Mouse (Mus musculus): ENCODE measurements at regions not wholly inside any gene's neighbourhood (a gene's known extent, or its start where the extent isn't known, plus 50 kb on each side); places are given as distances from the start of the nearest gene placed in this dataset.

- TF ChIP-seq POLR2A (IDR thresholded peaks at IDR 0.05; ENCODE audit: insufficient read depth, low read depth, low read length) (no peak), CTCF (IDR thresholded peaks at IDR 0.05; ENCODE audit: insufficient read depth, low read depth, low read length) (no peak)
These were observed 66.0 kb upstream of the Arrdc4 start for GRCm38 (mm10) chr7:68814823-68815666.
